Mouse (Mus musculus): ENCODE measurements at regions not wholly inside any gene's neighbourhood (a gene's known extent, or its start where the extent isn't known, plus 50 kb on each side); places are given as distances from the start of the nearest gene placed in this dataset.

- ATAC-seq (ENCODE audit: low TSS enrichment): no peak
Observed at GRCm38 (mm10) chr17:68218246-68218645, 55.4 kb upstream of the L3mbtl4 start.

GRCm38 (mm10) chr17:68223170-68223569 is 50.4 kb upstream of the L3mbtl4 start:
- no peak for ATAC-seq (ENCODE audit: low TSS enrichment)

All from frontal cortex, adult (tissue).